Mouse (Mus musculus) bone marrow, adult 2 months (tissue): Measurements from ENCODE around the gene Fdps.

Experiments
- CTCF ChIP-seq: fragments of 200-500 bp; IDR thresholded peaks from 2 replicates; pipeline ENCODE4 v1.5.1; 2011; ENCODE audit warnings: low read length, control low read depth; ENCODE audit not compliant: control insufficient read depth, insufficient read depth
- POLR2A ChIP-seq: fragments of 200-500 bp; IDR thresholded peaks from 2 replicates; pipeline ENCODE4 v1.6.1; 2011; ENCODE audit warnings: low read depth, mild to moderate bottlenecking, control low read depth, low read length, borderline replicate concordance; ENCODE audit not compliant: control insufficient read depth

- TF ChIP-seq POLR2A (no peak), CTCF (no peak)
Measured at GRCm38 (mm10) chr3:89100811-89101210, 948 bp downstream of the Fdps start, which contains the start of gene Gm43738.
